Mouse (Mus musculus): ENCODE results near the gene Slc41a2.

Gene Slc41a2

GRCm38 (mm10) chr10:83224999-83225398, 112.7 kb downstream of the Slc41a2 start:
- DNase-seq (ENCODE audit: low spot score): peak; percentile 9

- no peak for DNase-seq (ENCODE audit: low spot score)
Observed at GRCm38 (mm10) chr10:83220847-83221246, 116.8 kb downstream of the Slc41a2 start.

- DNase-seq (ENCODE audit: low spot score): no peak
Observed at GRCm38 (mm10) chr10:83220217-83220616, 117.5 kb downstream of the Slc41a2 start.

- peak; percentile 52 for DNase-seq (ENCODE audit: low spot score)
Observed at GRCm38 (mm10) chr10:83219729-83220128, 118.0 kb downstream of the Slc41a2 start.

- DNase-seq (ENCODE audit: low spot score): no peak
Observed at GRCm38 (mm10) chr10:83218778-83219177, 118.9 kb downstream of the Slc41a2 start.

- no peak for DNase-seq (ENCODE audit: low spot score)
Observed at GRCm38 (mm10) chr10:83217256-83217655, 120.4 kb downstream of the Slc41a2 start.

GRCm38 (mm10) chr10:83215559-83215958, 122.1 kb downstream of the Slc41a2 start:
- DNase-seq (ENCODE audit: low spot score): no peak

GRCm38 (mm10) chr10:83212618-83213017, 125.1 kb downstream of the Slc41a2 start:
- no peak for DNase-seq (ENCODE audit: low spot score)

GRCm38 (mm10) chr10:83210968-83211583, 126.6 kb downstream of the Slc41a2 start:
- DNase-seq (ENCODE audit: low spot score): no peak

- DNase-seq (ENCODE audit: low spot score): no peak
Observed at GRCm38 (mm10) chr10:83210122-83210521, 127.6 kb downstream of the Slc41a2 start.

- no peak for DNase-seq (ENCODE audit: low spot score)
Observed at GRCm38 (mm10) chr10:83209388-83209787, 128.3 kb downstream of the Slc41a2 start.

- no peak for DNase-seq (ENCODE audit: low spot score)
Observed at GRCm38 (mm10) chr10:83208436-83208835, 129.2 kb downstream of the Slc41a2 start.

- DNase-seq (ENCODE audit: low spot score): no peak
Observed at GRCm38 (mm10) chr10:83202906-83203702, 134.6 kb downstream of the Slc41a2 start.

- DNase-seq (ENCODE audit: low spot score): no peak
Observed at GRCm38 (mm10) chr10:83201525-83201924, 136.2 kb downstream of the Slc41a2 start.

GRCm38 (mm10) chr10:83199290-83199689, 138.4 kb downstream of the Slc41a2 start:
- DNase-seq (ENCODE audit: low spot score): no peak

- DNase-seq (ENCODE audit: low spot score): no peak
Observed at GRCm38 (mm10) chr10:83198692-83199091, 139.0 kb downstream of the Slc41a2 start.

- peak; percentile 64 for DNase-seq (ENCODE audit: low spot score)
Observed at GRCm38 (mm10) chr10:83197690-83198336, 139.9 kb downstream of the Slc41a2 start.

GRCm38 (mm10) chr10:83191982-83192381, 145.7 kb downstream of the Slc41a2 start:
- DNase-seq (ENCODE audit: low spot score): no peak

- no peak for DNase-seq (ENCODE audit: low spot score)
Observed at GRCm38 (mm10) chr10:83191476-83191875, 146.2 kb downstream of the Slc41a2 start.

GRCm38 (mm10) chr10:83189071-83189470, 148.6 kb downstream of the Slc41a2 start:
- no peak for DNase-seq (ENCODE audit: low spot score)

GRCm38 (mm10) chr10:83186984-83187383, 150.7 kb downstream of the Slc41a2 start:
- DNase-seq (ENCODE audit: low spot score): no peak

GRCm38 (mm10) chr10:83186167-83186566, 151.5 kb downstream of the Slc41a2 start:
- no peak for DNase-seq (ENCODE audit: low spot score)

GRCm38 (mm10) chr10:83185121-83185520, 152.6 kb downstream of the Slc41a2 start:
- DNase-seq (ENCODE audit: low spot score): no peak

Measured in lung, postnatal 25 days (tissue).